Mouse (Mus musculus): Measurements from ENCODE around the gene Lnpk. TPM values are rescaled to one million over a fixed set of nuclear protein-coding genes. Genes with fewer than 3 reads are reported as not detected.

Gene Lnpk
- polyA plus RNA-seq, 1 experiment from 2014 or later: 10.7 TPM

- Histone ChIP-seq H3K4me3 (ENCODE audit: inconsistent target) (no peak overlapping the region), H3K27ac (no peak overlapping the region), H3K36me3 (ENCODE audit: inconsistent target) (no peaks in the 10 kb centered on the region), H3K79me2 (ENCODE audit: inconsistent target) (no peaks in the 10 kb centered on the region)
- WGBS (ENCODE audit: missing documents): 90% methylated on average over 1 of the region's 2 CpGs
Observed at GRCm38 (mm10) chr2:74559092-74559491, 20.1 kb downstream of the Lnpk start.

DNA sequence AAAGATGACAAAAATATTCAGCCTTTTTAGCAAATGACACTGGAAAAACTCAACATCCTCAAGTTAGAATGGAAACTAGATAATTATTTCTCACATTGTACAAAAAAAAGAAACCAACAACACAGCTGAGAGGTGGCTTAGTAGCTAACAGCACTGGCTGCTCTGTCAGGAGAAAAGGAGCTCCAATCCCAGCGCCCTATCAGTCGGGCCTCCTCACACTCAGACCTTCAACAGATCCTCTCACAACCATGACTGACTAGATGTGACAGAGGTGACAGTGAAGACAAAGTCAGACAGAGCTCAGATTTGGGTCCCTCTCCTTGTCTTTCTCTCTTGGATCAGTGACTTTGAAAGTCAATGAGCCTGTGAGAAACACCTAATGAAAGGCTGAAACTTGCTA is 21.8 kb downstream of the Lnpk start:
- Histone ChIP-seq H3K36me3 (ENCODE audit: inconsistent target) (no peaks in the 10 kb centered on the region; the same call in 1 of the 2 replicates), H3K79me2 (ENCODE audit: inconsistent target) (no peaks in the 10 kb centered on the region), H3K4me3 (ENCODE audit: inconsistent target) (no peak overlapping the region), H3K27ac (no peak overlapping the region)
- whole genome bisulfite sequencing (ENCODE audit: missing documents): 100% methylated on average over 2 of the region's 2 CpGs

- Histone ChIP-seq H3K79me2 (ENCODE audit: inconsistent target) (no peaks in the 10 kb centered on the region), H3K27ac (no peak overlapping the region), H3K36me3 (ENCODE audit: inconsistent target) (no peaks in the 10 kb centered on the region; the same call in 1 of the 2 replicates), H3K4me3 (ENCODE audit: inconsistent target) (no peak overlapping the region)
Observed at GRCm38 (mm10) chr2:74551929-74552328, 27.3 kb downstream of the Lnpk start.

DNA sequence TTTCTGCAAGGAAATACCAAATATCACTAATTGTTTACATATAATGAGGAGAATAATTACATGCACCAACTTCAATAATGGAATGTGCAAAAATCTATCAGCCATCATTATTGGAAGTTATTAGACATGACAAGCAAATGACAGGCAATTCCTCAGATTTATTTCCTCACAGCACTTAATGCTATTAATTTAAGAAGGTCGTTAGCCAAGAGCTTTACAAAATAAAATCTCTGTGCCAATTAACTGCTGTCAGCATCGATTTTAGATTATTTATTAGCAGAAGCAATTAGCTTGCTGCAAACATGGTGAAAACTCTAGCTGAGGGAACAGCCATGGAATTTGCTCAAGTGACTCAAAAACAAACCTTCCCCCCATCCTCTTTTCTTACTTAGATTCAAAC is 30.9 kb downstream of the Lnpk start:
- WGBS (ENCODE audit: missing documents): 94% methylated on average over 2 of the region's 2 CpGs

DNA sequence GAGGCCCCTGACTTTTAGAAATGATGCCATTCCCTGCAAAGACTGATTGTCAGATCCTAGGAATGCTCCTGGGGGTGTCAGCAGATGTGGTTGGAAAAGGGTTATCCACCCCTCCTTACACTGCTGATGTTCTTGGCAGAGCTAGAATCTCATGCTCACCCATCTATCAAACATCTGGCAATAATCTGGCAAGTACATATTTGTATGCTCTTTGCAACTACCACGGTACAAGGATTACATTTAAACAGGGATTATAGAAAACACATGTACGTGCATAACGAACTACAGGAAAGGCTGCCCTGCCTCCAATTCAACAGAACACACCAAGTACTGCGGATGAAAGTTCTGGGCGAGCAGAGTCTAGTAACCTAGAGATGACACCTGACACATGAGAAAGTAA is 70.9 kb downstream of the Lnpk start:
- 99% methylated on average over 5 of the region's 5 CpGs for WGBS (ENCODE audit: missing documents)
- no peak overlapping the region for H3K4me3 ChIP-seq (ENCODE audit: inconsistent target)
- H3K79me2 ChIP-seq (ENCODE audit: inconsistent target): no peaks in the 10 kb centered on the region
- H3K36me3 ChIP-seq (ENCODE audit: inconsistent target): no peaks in the 10 kb centered on the region
- no peak overlapping the region for H3K27ac ChIP-seq

More for the DNA sequence above, 30.9 kb downstream of the Lnpk start:
- H3K27ac ChIP-seq: no peak overlapping the region
- H3K79me2 ChIP-seq (ENCODE audit: inconsistent target): no peaks in the 10 kb centered on the region
- H3K36me3 ChIP-seq (ENCODE audit: inconsistent target): no peaks in the 10 kb centered on the region; the same call in 1 of the 2 replicates
- no peak overlapping the region for H3K4me3 ChIP-seq (ENCODE audit: inconsistent target)

DNA sequence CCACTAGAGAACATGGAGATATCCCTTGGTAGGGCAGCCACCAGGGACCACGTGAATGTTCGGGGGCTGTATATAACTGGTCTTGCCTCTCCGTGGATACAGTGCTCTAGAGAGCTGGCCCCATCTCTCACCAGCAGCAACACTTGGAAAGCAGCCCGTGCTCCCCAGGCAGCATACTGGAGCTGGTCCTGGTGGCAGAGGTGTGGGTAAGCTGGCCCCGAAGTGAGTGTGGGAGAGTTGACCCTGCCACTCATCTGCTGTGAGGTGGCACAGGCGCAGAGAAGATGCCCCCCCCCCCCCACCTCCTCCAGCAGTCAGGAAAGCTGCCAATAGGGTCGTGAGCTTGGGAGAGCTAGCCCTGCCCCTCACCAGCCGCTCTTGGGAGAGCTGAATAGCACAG is 72.8 kb downstream of the Lnpk start:
- Histone ChIP-seq H3K4me3 (ENCODE audit: inconsistent target) (no peak overlapping the region), H3K36me3 (ENCODE audit: inconsistent target) (no peaks in the 10 kb centered on the region), H3K79me2 (ENCODE audit: inconsistent target) (no peaks in the 10 kb centered on the region), H3K27ac (no peak overlapping the region)
- WGBS (ENCODE audit: missing documents): 60% methylated on average over 8 of the region's 8 CpGs

GRCm38 (mm10) chr2:74500307-74500706 is 78.9 kb downstream of the Lnpk start:
- no peaks in the 10 kb centered on the region for H3K79me2 ChIP-seq (ENCODE audit: inconsistent target)
- H3K36me3 ChIP-seq (ENCODE audit: inconsistent target): no peaks in the 10 kb centered on the region
- H3K27ac ChIP-seq: no peak overlapping the region
- H3K4me3 ChIP-seq (ENCODE audit: inconsistent target): no peak overlapping the region
- 93% methylated on average over 2 of the region's 2 CpGs for WGBS (ENCODE audit: missing documents)

DNA sequence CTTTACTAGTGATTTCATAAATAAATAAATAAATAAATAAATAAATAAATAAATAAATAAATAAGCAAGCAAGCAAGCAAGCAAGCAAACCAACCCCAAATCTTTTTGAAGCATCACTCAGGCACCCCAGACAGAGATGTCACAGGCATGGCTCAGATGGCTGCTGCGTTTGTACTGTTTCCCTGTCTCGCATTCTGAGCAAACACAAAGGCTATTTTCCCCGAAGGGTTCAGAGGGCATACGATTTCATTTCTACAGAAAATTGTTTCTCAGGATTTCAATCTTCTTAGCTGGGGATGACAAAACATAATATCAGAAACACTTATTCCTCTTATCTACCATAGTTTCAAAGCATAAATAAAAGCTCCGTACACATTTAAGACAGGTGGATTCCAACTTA is 81.4 kb downstream of the Lnpk start:
- Histone ChIP-seq H3K27ac (no peak overlapping the region), H3K4me3 (ENCODE audit: inconsistent target) (no peak overlapping the region), H3K79me2 (ENCODE audit: inconsistent target) (no peaks in the 10 kb centered on the region), H3K36me3 (ENCODE audit: inconsistent target) (no peaks in the 10 kb centered on the region)
- 91% methylated on average over 5 of the region's 5 CpGs for WGBS (ENCODE audit: missing documents)

GRCm38 (mm10) chr2:74491426-74491825 is 87.8 kb downstream of the Lnpk start:
- no peaks in the 10 kb centered on the region for H3K79me2 ChIP-seq (ENCODE audit: inconsistent target)
- H3K27ac ChIP-seq: no peak overlapping the region
- no peak overlapping the region for H3K4me3 ChIP-seq (ENCODE audit: inconsistent target)
- 84% methylated on average over 13 of the region's 13 CpGs for WGBS (ENCODE audit: missing documents)
- no peaks in the 10 kb centered on the region for H3K36me3 ChIP-seq (ENCODE audit: inconsistent target)

GRCm38 (mm10) chr2:74490186-74490585 is 89.0 kb downstream of the Lnpk start:
- Histone ChIP-seq H3K4me3 (ENCODE audit: inconsistent target) (no peak overlapping the region), H3K27ac (no peak overlapping the region), H3K79me2 (ENCODE audit: inconsistent target) (no peaks in the 10 kb centered on the region), H3K36me3 (ENCODE audit: inconsistent target) (no peaks in the 10 kb centered on the region)
- WGBS (ENCODE audit: missing documents): 92% methylated on average over 1 of the region's 1 CpGs

- H3K36me3 ChIP-seq (ENCODE audit: inconsistent target): no peaks in the 10 kb centered on the region
- WGBS (ENCODE audit: missing documents): 77% methylated on average over 7 of the region's 7 CpGs
Observed at GRCm38 (mm10) chr2:74488443-74488842, 90.8 kb downstream of the Lnpk start.

DNA sequence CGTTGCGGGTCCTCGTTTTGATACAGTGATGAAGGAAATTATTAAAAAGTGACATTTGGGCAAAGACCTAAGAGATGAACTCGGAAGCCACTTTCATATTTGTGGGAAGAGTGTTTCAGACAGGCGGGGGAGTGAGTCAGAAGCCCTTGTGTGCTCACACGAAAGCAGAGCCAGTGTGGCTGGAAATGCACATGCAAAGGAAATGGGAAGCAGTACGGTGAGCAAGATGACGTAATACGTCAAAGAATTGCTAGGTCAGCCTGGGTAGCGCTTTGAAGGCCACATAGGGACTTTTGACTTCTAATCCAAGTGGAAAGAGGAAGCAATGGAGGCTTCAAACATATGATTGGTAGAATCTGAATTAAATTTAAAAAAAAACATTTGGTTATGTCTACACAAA is 96.6 kb downstream of the Lnpk start:
- WGBS (ENCODE audit: missing documents): 68% methylated on average over 10 of the region's 10 CpGs
- Histone ChIP-seq H3K27ac (no peak overlapping the region), H3K4me3 (ENCODE audit: inconsistent target) (no peak overlapping the region), H3K36me3 (ENCODE audit: inconsistent target) (no peaks in the 10 kb centered on the region), H3K79me2 (ENCODE audit: inconsistent target) (no peaks in the 10 kb centered on the region)

More at GRCm38 (mm10) chr2:74488443-74488842, 90.8 kb downstream of the Lnpk start:
- H3K27ac ChIP-seq: no peak overlapping the region
- no peaks in the 10 kb centered on the region for H3K79me2 ChIP-seq (ENCODE audit: inconsistent target)
- H3K4me3 ChIP-seq (ENCODE audit: inconsistent target): no peak overlapping the region

DNA sequence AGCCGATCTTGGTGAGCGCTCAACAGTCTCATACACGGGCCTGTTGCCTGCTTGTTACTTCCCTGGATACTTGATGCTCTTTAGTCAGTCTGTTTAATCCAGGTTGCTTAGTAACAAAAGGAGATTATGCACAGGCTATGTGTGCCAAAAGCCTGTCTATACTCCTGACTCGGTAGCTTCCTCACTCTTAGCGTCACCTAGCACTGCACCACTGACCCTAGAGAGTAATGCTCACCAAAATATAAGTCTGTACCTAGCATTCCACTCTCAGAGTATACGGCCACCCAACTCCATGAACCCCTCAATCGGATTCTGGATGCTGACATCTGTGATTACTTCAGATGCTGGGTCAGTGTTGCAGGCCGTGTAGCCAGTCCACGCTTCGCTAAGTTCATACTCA is 97.1 kb downstream of the Lnpk start:
- Histone ChIP-seq H3K79me2 (ENCODE audit: inconsistent target) (no peaks in the 10 kb centered on the region), H3K27ac (no peak overlapping the region), H3K36me3 (ENCODE audit: inconsistent target) (no peaks in the 10 kb centered on the region), H3K4me3 (ENCODE audit: inconsistent target) (no peak overlapping the region)
- WGBS (ENCODE audit: missing documents): 92% methylated on average over 10 of the region's 10 CpGs

Other genes with a start within 250 kb of the Lnpk start
- not detected in 3 replicates for gene Evx2, start 80.1 kb upstream of the Lnpk start, polyA plus RNA-seq (2018)
- gene Hoxd13, start 88.9 kb upstream of the Lnpk start, polyA plus RNA-seq (2018): not detected in 3 replicates
- gene Hoxd12, start 95.6 kb upstream of the Lnpk start, polyA plus RNA-seq (2018): not detected in 3 replicates
- gene Hoxd11, start 100.1 kb upstream of the Lnpk start, polyA plus RNA-seq (2018): not detected in 3 replicates
- gene Hoxd10, start 112.5 kb upstream of the Lnpk start, polyA plus RNA-seq (2018): not detected in 3 replicates
- not detected in 3 replicates for gene Hoxd9, start 118.3 kb upstream of the Lnpk start, polyA plus RNA-seq (2018)
- gene Hoxd8, start 125.2 kb upstream of the Lnpk start, polyA plus RNA-seq (2018): not detected in 3 replicates
- not detected in 3 replicates for gene Hoxd3, start 132.5 kb upstream of the Lnpk start, polyA plus RNA-seq (2018)
- gene Hoxd4, start 132.5 kb upstream of the Lnpk start, polyA plus RNA-seq (2018): not detected in 3 replicates
- not detected in 3 replicates for gene Gm28230, start 147.3 kb upstream of the Lnpk start, polyA plus RNA-seq (2018)
- not detected in 3 replicates for gene Hoxd1, start 183.5 kb upstream of the Lnpk start, polyA plus RNA-seq (2018)
- gene Mtx2, start 246.4 kb upstream of the Lnpk start, polyA plus RNA-seq (2018): 19.1 to 26.2 TPM (median 22.2 TPM) in 3 replicates